Mouse (Mus musculus) forebrain, postnatal 0 days (tissue): ENCODE results near the gene Stk10. TPM values are rescaled to one million over a fixed set of nuclear protein-coding genes. Genes with fewer than 3 reads are reported as not detected.

Experiments used
- ATAC-seq: fragments of 200-750 bp; cut with Nextera tagmentation; 2 replicates; pipeline ENCODE4 v1.8.0; 2017; ENCODE audit warnings: mild to moderate bottlenecking, moderate library complexity
- DNase-seq: peaks from one replicate; pipeline ENCODE4 v3.0.0-alpha.2; 2015
- H3K27ac ChIP-seq: fragments of 300-500 bp; sonication (generic); 2 replicates; pipeline ENCODE4 v1.5.1; 2014; ENCODE audit warnings: low read depth, mild to moderate bottlenecking, antibody characterized with exemption, low read length, moderate library complexity, mixed read lengths
- H3K27me3 ChIP-seq: fragments of 300-500 bp; sonication (generic); 2 replicates; pipeline ENCODE4 v1.6.1; 2014; ENCODE audit warnings: mild to moderate bottlenecking, low read length, mixed read lengths; ENCODE audit not compliant: insufficient read depth
- H3K36me3 ChIP-seq: fragments of 300-500 bp; sonication (generic); 2 replicates; pipeline ENCODE4 v1.6.1; 2014; ENCODE audit warnings: mild to moderate bottlenecking, moderate library complexity; ENCODE audit not compliant: insufficient read depth
- H3K4me1 ChIP-seq: fragments of 300-500 bp; sonication (generic); 2 replicates; pipeline ENCODE4 v1.6.1; 2014; ENCODE audit warnings: antibody characterized with exemption; ENCODE audit not compliant: insufficient read depth
- H3K4me2 ChIP-seq: fragments of 300-500 bp; sonication (generic); 2 replicates; pipeline ENCODE4 v1.6.1; 2014; ENCODE audit warnings: low read depth, mild to moderate bottlenecking, moderate library complexity
- H3K4me3 ChIP-seq: fragments of 300-500 bp; sonication (generic); 2 replicates; pipeline ENCODE4 v1.5.1; 2014; ENCODE audit warnings: low read depth, low read length, mixed read lengths
- H3K9ac ChIP-seq: fragments of 300-500 bp; sonication (generic); 2 replicates; pipeline ENCODE4 v1.6.1; 2014; ENCODE audit warnings: mild to moderate bottlenecking
- H3K9me3 ChIP-seq: fragments of 300-500 bp; sonication (generic); 2 replicates; pipeline ENCODE4 v1.6.1; 2016; ENCODE audit warnings: low read length
- CTCF ChIP-seq: sonication (generic); IDR thresholded peaks from 2 replicates; pipeline ENCODE4 v1.5.1; 2016; ENCODE audit warnings: antibody characterized with exemption, control low read depth, low read depth
- WGBS: fragments of 180-500 bp; shearing (Covaris S2); extraction: QIAGEN DNeasy Blood & Tissue Kit; methylation state at CpG from one replicate; pipeline ENCODE4 v1.1.7; 2014; 5-methylcytosine and 5-hydroxymethylcytosine counted together
- polyA plus RNA-seq: library from polyadenylated mRNA; unstranded; fragments of >200 nt; fragmentation: Nextera tagmentation; extraction: Ambion mirVana; gene quantifications from 2 replicates; pipeline ENCODE4 v1.2.1, GENCODE M21; 2015
- total RNA-seq: library from RNA; depleted of rRNA; stranded (reverse); fragments of >200 nt; gene quantifications from 2 replicates; pipeline ENCODE4 v1.2.3, GENCODE M21; 2014

The Stk10 gene
- total and polyA plus RNA-seq, 2 experiments from 2014 or later, result 0.90 to 2.3 TPM

DNA sequence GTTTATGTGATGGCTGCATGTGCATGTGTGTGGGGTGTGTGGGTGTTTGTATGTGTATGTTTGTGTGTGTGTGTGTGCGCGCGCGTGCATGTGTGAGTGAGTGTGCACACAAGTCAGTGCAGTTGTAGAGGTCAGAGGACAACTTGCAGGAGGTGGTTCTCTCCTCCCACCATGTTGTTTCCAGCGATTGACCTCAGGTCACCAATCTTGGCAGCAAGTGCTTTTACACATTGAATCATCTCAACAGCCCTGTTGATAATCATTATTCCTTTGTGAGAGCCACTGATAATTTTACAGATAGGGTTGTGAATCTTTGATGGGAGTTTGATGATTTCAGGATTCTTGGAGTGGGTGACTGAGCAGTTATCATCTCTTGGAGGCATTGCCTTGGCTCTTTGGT lies 99.6 kb downstream of the Stk10 start:
- Histone ChIP-seq H3K27ac (no peak overlapping the region), H3K4me2 (no peak overlapping the region), H3K36me3 (no peaks in the 10 kb centered on the region), H3K4me1 (no peaks in the 10 kb centered on the region), H3K4me3 (no peak overlapping the region), H3K9me3 (no peaks in the 10 kb centered on the region), H3K9ac (no peak overlapping the region), H3K27me3 (no peaks in the 10 kb centered on the region)
- TF ChIP-seq CTCF, result no peak
- ATAC-seq, result no peak
- no peak for DNase-seq
- 96% methylated on average over 5 of the region's 5 CpGs for WGBS

DNA sequence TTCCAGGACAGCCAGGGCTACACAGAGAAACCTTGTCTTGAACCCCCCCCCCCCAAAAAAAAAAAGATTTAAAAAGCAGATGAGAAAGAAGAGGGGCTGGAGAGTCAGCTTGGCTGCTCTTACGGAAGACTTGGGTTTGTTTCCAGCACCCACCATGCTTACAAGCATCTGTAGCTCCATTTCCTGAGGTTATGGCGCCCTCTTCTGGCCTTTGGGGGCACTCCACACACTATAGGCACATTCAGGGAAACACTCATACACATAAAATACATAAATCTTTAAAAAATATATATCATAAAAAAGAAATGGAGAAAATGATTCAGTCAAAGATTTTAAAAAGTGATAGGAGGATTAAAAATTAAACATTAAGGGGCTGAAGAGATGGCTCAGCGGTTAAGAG lies 100.4 kb downstream of the Stk10 start:
- Histone ChIP-seq H3K36me3 (no peaks in the 10 kb centered on the region), H3K27me3 (no peaks in the 10 kb centered on the region), H3K4me2 (no peak overlapping the region), H3K27ac (no peak overlapping the region), H3K4me1 (no peaks in the 10 kb centered on the region), H3K9ac (no peak overlapping the region), H3K9me3 (no peaks in the 10 kb centered on the region), H3K4me3 (no peak overlapping the region)
- no peak for ATAC-seq
- 69% methylated on average over 3 of the region's 3 CpGs for WGBS
- DNase-seq, result no peak
- peak; percentile 29 for TF ChIP-seq CTCF

DNA sequence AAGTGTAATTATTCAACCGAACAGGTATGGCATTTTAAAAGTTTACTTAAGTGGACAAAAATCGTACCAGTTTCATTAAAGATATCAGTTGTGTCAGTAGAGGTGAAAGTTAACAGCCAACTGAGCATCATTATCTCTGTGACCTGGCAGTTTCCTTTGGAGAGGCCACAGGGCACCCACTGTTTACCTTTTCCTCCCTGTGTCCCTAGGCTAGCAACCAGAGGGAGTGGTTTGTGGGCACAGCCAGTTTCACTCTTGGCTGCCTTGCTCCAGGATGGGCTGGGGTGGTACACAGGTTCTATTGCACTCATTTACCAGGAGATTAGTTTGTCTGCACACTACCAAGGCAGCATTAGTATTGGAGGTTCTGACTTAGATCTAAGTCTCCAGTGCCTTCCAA lies 101.0 kb downstream of the Stk10 start:
- TF ChIP-seq CTCF, result no peak
- DNase-seq, result no peak

DNA sequence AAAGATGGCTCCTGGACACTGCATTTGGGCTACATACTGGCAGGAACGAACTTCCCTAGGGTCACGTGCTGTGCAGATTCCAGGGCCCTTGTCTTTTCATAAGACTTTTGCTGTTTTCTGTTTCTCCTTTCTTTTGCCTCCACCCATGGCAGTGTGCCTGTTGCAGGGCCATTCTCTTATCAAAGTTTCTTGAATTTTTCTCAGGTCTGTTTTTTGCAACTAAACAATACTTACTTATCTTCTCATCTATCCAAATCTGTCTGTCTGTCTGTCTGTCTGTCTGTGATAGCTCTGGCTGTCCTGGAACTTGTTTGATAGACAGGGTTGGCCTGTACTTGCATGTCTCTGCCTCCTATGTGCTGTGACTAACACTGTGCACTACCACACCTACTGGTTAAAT lies 101.7 kb downstream of the Stk10 start:
- Histone ChIP-seq H3K36me3 (no peaks in the 10 kb centered on the region), H3K4me2 (no peak overlapping the region), H3K27me3 (no peaks in the 10 kb centered on the region), H3K27ac (no peak overlapping the region), H3K4me3 (no peak overlapping the region), H3K4me1 (no peaks in the 10 kb centered on the region), H3K9ac (no peak overlapping the region), H3K9me3 (no peaks in the 10 kb centered on the region)
- DNase-seq (no peak), ATAC-seq (no peak)
- WGBS, result 53% methylated on average over 2 of the region's 2 CpGs
- TF ChIP-seq CTCF, result no peak

More for the DNA sequence above, 101.0 kb downstream of the Stk10 start:
- no peaks in the 10 kb centered on the region for H3K27me3 ChIP-seq
- no peaks in the 10 kb centered on the region for H3K36me3 ChIP-seq
- WGBS, result 89% methylated on average over 2 of the region's 2 CpGs
- no peak overlapping the region for H3K27ac ChIP-seq
- H3K4me2 ChIP-seq, result no peak overlapping the region
- H3K9ac ChIP-seq, result no peak overlapping the region
- H3K4me1 ChIP-seq, result no peaks in the 10 kb centered on the region
- H3K9me3 ChIP-seq, result no peaks in the 10 kb centered on the region
- no peak overlapping the region for H3K4me3 ChIP-seq
- no peak for ATAC-seq

DNA sequence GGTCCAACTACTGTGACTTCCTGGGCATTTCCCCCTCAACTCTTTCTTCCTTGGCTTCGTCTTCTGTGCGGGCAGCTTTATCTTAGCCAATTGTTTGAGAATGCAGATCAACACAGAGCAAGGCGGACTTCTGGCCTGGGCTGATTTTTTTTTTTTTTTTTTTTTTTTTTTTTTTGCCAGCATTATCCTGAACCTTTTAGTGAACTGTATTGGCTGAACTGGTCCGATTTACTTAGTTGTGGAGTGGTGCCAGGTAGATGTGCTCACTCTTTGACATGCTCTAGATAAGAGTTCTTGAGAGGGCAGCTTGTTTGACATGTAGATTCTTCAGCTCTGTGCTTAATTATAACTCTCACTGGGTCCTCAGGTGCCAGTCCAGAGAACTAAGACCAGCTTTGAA lies 103.2 kb downstream of the Stk10 start:
- Histone ChIP-seq H3K4me2 (no peak overlapping the region), H3K9ac (no peak overlapping the region), H3K27me3 (no peaks in the 10 kb centered on the region), H3K4me1 (peaks cover 4% of the 10 kb centered on the region; the same call in 1 of the 2 replicates), H3K27ac (no peak overlapping the region), H3K4me3 (no peak overlapping the region), H3K36me3 (no peaks in the 10 kb centered on the region), H3K9me3 (no peaks in the 10 kb centered on the region)
- no peak for DNase-seq
- ATAC-seq, result no peak
- TF ChIP-seq CTCF, result no peak
- 74% methylated on average over 4 of the region's 4 CpGs for WGBS

DNA sequence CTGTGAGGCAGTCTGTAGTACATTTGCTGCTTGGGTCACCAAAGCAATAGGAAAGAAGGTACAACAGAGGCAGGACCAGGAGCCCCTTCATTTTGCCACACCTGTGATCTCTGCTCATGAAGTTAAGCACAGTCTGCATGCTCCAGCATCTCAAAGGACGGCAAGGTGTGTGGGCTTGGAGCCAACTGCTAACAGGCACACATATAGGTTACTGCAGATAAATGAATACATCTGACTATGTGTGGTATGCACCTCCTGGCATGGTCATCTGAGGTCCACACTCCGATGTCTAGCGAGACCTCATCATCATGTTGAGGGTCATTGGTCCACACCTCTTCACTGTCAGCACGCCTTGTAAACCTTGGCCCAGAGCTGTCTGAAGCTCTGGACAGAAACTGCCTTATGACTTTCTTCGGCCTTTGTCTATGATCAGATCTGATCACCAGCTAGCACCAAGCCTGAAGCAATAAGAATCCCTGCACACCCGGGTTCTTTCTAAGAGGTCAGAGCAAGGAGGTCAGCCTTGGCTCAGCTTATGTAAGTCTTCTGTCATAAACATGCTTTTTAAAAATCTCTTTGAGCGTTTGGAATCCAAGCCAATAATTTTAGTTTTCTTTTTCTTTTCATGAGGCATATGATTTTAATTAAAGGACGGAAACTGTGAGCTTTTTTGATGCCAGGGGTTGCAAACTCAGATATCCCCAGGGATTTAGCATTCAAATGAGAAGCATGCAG lies 105.6 kb downstream of the Stk10 start:
- WGBS, result 85% methylated on average over 8 of the region's 8 CpGs
- TF ChIP-seq CTCF, result no peak
- Histone ChIP-seq H3K4me1 (peaks cover 8% of the 10 kb centered on the region; the same call in 1 of the 2 replicates), H3K27ac (no peak overlapping the region), H3K4me2 (no peak overlapping the region), H3K9ac (no peak overlapping the region), H3K36me3 (no peaks in the 10 kb centered on the region), H3K27me3 (no peaks in the 10 kb centered on the region), H3K9me3 (no peaks in the 10 kb centered on the region), H3K4me3 (no peak overlapping the region)
- DNase-seq, result no peak
- ATAC-seq, result no peak

DNA sequence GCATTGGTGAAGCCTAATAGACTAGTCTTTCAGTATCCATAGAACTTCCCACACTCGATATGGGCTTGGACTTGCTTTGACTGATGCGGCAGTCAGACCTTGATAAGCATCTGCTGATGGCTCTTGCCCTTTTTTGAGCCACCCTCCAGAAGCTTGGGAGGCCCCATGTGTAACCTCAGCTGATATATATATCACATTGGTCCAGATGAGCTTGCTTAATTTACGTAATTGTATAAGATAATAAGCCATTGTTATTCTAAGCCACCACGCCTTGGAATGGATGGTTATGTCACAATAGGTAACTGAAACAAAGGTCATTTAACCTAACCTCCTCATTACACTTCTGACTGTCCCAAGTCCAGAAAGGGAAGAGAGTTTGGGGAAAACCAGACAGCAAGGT lies 107.5 kb downstream of the Stk10 start:
- 92% methylated on average over 4 of the region's 4 CpGs for WGBS
- TF ChIP-seq CTCF, result no peak
- Histone ChIP-seq H3K36me3 (no peaks in the 10 kb centered on the region), H3K4me1 (peaks cover 12% of the 10 kb centered on the region), H3K27me3 (no peaks in the 10 kb centered on the region), H3K9ac (no peak overlapping the region), H3K4me2 (no peak overlapping the region), H3K27ac (no peak overlapping the region), H3K4me3 (no peak overlapping the region), H3K9me3 (no peaks in the 10 kb centered on the region)
- ATAC-seq (no peak), DNase-seq (no peak)
